Mouse (Mus musculus) naive thymus-derived CD4-positive, alpha-beta T cell, adult 2 months (primary cell): Measurements from ENCODE around the gene Zyx.

Experiments
- DNase-seq: peaks from one replicate; pipeline ENCODE4 v3.0.0-alpha.2; 2011; ENCODE audit warnings: low read depth

Zyx gene

DNA sequence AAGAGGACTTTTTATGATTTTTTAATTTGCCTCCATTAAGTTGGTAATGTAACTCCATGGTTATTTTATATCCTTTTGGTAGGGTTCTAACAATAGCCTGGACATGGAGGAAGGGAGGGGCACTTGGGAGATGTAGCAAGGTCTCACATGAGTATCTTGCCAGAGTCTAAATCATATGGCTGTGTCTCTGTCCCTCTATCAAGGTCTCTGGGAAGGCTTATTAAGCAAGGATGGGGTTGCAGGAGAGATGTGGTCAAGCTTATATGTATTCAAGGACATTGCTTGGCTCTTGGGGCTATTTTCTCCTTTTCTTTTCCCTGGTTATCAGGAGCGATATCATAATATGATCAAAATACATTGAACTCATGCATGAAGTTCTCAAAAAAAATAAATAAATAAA lies 49.6 kb downstream of the Zyx start:
- no peak for DNase-seq

- no peak for DNase-seq
These were observed 50.5 kb downstream of the Zyx start, which contains the start of gene Tas2r143 for GRCm38 (mm10) chr6:42399938-42400337. Tas2r143 (plus strand) TSS chr6:42400238.

DNA sequence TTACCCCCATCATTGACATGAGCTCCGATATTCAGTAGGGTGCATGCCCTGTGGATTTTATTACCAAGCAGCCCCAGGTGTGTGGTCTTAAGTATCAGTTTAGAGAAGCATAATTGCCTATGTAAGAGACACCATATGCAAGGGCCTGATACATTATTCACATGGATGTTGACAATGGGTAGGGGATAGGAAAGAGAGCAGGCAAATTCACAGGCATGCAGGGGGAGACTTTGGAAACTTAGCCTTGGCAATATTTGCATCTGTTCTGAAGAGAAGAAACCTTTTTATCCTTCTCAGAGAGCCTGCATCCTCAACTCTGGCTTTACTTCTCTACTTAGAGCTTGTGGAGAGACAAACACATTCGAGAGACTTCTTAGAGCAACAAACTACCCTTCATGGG lies 55.7 kb downstream of the Zyx start, which contains the start of gene Tas2r135:
Gene Tas2r135, plus strand, starts transcription at position 301 of the 400 bp plus-strand sequence.
- no peak for DNase-seq
